In genomic region chr1:58358958-58359901, GRCm38 (mm10) we compare ENCODE assay signal across 8 mouse cellular contexts. TPM values are rescaled to one million over a fixed set of nuclear protein-coding genes. Genes with fewer than 3 reads are reported as not detected.
A peak's percentile ranks its signal among the peaks of the same experiment; 100 is the strongest.
DNase-seq lines count a peak whose midpoint lies in the region; ATAC-seq and TF ChIP-seq lines count a peak whose summit lies in the region.

No protein-coding gene starts in this region.

- no peaks in the 10 kb centered on the region for H3K36me3 ChIP-seq in embryonic facial prominence, embryonic 10.5 days (replicated peaks)
- H3K36me3 ChIP-seq in limb, embryonic 10.5 days = no peaks in the 10 kb centered on the region

- WGBS in embryonic facial prominence, embryonic 10.5 days = 90% methylated on average over 19 of the region's 19 CpGs
- WGBS in limb, embryonic 10.5 days = 86% methylated on average over 19 of the region's 19 CpGs

- ATAC-seq in megakaryocyte-erythroid progenitor cell, adult 5-6 weeks (replicated peaks; ENCODE audit: low FRiP score, low TSS enrichment, poor library complexity, severe bottlenecking) = peak; percentile 37; the same call in 1 of the 2 replicates

- H3K9me3 ChIP-seq in embryonic facial prominence, embryonic 10.5 days = no peaks in the 10 kb centered on the region; the same call in 1 of the 2 replicates
- no peaks in the 10 kb centered on the region for H3K9me3 ChIP-seq in limb, embryonic 10.5 days (replicated peaks)

- peak; percentile 75 for DNase-seq in 3134 (ENCODE audit: extremely low read depth, insufficient read length, low spot score)
- peak; percentile 91 for DNase-seq in Muller cell, postnatal 12 days (ENCODE audit: inconsistent ontology term)
- peak; percentile 52 for DNase-seq in gastrocnemius, adult 18-20 months (ENCODE audit: low spot score)
- DNase-seq in layer of hippocampus, adult 2 months (ENCODE audit: low spot score in 2 of 2) = peak; percentile 37 to 58
- DNase-seq in embryonic facial prominence, embryonic 10.5 days (ENCODE audit: low spot score) = no peak
- no peak for DNase-seq in limb, embryonic 10.5 days (ENCODE audit: low spot score)
- no peak for DNase-seq in kidney, postnatal 10 days

- TF ChIP-seq CTCF in layer of hippocampus, adult 2 months (conservative IDR thresholded peaks at IDR 0.05) = no peak

- no peak overlapping the region for H3K4me3 ChIP-seq in layer of hippocampus, adult 2 months
- no peak overlapping the region for H3K4me3 ChIP-seq in embryonic facial prominence, embryonic 10.5 days
- no peak overlapping the region for H3K4me3 ChIP-seq in limb, embryonic 10.5 days

- H3K27ac ChIP-seq in layer of hippocampus, adult 2 months = peak overlapping the region; percentile 49
- no peak overlapping the region for H3K27ac ChIP-seq in embryonic facial prominence, embryonic 10.5 days (replicated peaks)
- H3K27ac ChIP-seq in limb, embryonic 10.5 days = no peak overlapping the region

- no peaks in the 10 kb centered on the region for H3K27me3 ChIP-seq in embryonic facial prominence, embryonic 10.5 days (replicated peaks; ENCODE audit: low read depth, poor library complexity, severe bottlenecking)
- H3K27me3 ChIP-seq in limb, embryonic 10.5 days (ENCODE audit: low read depth, poor library complexity, severe bottlenecking) = no peaks in the 10 kb centered on the region

- H3K4me1 ChIP-seq in embryonic facial prominence, embryonic 10.5 days = no peaks in the 10 kb centered on the region
- no peaks in the 10 kb centered on the region for H3K4me1 ChIP-seq in limb, embryonic 10.5 days

RNA-seq across cellular contexts. Expression of gene Bzw1, which starts 33.5 kb away (rescaled TPM):
- 10 to 100 TPM; 39.7 to 42.1 TPM for total RNA-seq in gastrocnemius, adult 18-20 months (2021)
- 100 to 1,000 TPM; 108 to 111 TPM for total RNA-seq in layer of hippocampus, adult 2 months (2021)
- total RNA-seq in megakaryocyte-erythroid progenitor cell, adult 5-6 weeks (2014; fragmentation: Nextera tagmentation) = 135 and 139 TPM in 2 replicates
- total RNA-seq in megakaryocyte-erythroid progenitor cell, adult 5-6 weeks (2017) = 242 and 249 TPM in 2 replicates
- 444 and 446 TPM in 2 replicates for polyA plus RNA-seq in embryonic facial prominence, embryonic 10.5 days (2016; fragmentation: Nextera tagmentation; extraction: Ambion mirVana)
- 419 and 449 TPM in 2 replicates for polyA plus RNA-seq in limb, embryonic 10.5 days (2016; fragmentation: Nextera tagmentation; extraction: Ambion mirVana)

Comparison
In these comparisons a context has a peak if more than half of its experiments do, and no peak if none do; other contexts are left out.
1. DNase-seq: peak in 3134 (single experiment), Muller cell, postnatal 12 days (single experiment), gastrocnemius, adult 18-20 months (single experiment) and layer of hippocampus, adult 2 months (2 of 2); none in embryonic facial prominence, embryonic 10.5 days (single experiment), limb, embryonic 10.5 days (single experiment) and kidney, postnatal 10 days (single experiment).